Mouse (Mus musculus) lung, postnatal 0 days (tissue): ENCODE data around the gene Parp8.

Experiments used
- CTCF ChIP-seq: IDR thresholded peaks from 2 replicates; pipeline ENCODE4 v1.5.1; 2016; ENCODE audit warnings: antibody characterized with exemption, mild to moderate bottlenecking
- EP300 ChIP-seq: IDR thresholded peaks from 2 replicates; pipeline ENCODE4 v1.6.1; 2016; ENCODE audit warnings: antibody characterized with exemption, mild to moderate bottlenecking, control low read depth

DNA sequence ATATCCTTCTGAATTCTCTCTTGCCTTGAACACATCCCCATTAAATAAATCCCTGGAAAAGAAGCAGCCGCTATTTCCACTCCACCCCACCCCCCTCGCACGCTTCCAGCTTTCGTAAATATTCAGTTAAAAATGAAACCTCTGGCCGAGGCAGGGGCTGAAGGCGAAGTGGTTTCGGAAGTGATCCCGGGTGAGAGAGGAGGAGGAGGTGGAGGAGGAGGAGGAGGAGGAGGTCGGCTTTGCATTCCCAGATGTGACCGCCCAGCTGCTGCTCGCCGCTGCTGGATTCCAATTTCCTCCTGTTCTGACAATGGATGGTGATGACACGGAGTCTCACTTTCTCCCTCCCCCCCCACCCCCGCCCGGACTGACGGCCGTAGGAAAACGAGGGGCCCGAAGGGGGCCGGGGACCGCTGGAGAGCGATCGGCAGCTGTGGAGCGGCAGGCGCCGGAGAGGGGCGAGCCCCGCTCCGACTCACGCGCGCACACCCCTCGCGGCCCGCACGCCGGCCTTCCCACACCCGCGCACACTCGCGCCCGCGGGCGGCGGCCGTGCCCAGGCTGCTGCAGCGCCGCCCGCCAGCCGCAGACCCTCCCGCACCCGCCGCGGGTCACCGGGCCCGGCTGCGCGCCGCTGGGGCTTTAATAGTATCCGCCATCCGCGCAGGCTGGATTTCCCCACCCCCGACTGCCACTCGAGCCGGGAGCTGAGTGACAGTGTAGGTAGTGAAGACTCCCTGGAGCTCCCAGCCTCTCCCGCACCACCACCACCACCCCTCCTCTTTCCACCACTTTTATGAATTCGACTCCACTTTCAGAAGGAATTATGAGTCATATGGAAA lies at the start of gene Parp8:
- TF ChIP-seq CTCF (no peak), EP300 (no peak)
